Comparison of ENCODE assay signal across 16 mouse cellular contexts in genomic region chr9:55453366-55453765, GRCm38 (mm10).
"Had no signal": no experiment of that assay in that cellular context is flagged by ENCODE, and none has a peak within 500 bp of the region (broad histone marks: within the 10 kb centered on the region; RNA-seq: fewer than 3 reads in every experiment).

No protein-coding gene starts in this region.

- H3K27ac ChIP-seq: neural tube, embryonic 13.5 days; neural tube, embryonic 15.5 days; stomach, embryonic 15.5 days; stomach, postnatal 0 days had no signal

- H3K4me1 ChIP-seq: stomach, embryonic 15.5 days had no signal

- DNase-seq: retina, postnatal 1 day; right cerebral cortex, adult 18-20 months; right cerebral cortex, postnatal 14 days; right cerebral cortex, postnatal 25 days; right cerebral cortex, postnatal 4 days; spleen, adult 18-20 months; thymus, adult 18-20 months; thymus, adult 2 months; thymus, postnatal 14 days; thymus, postnatal 25 days; thymus, postnatal 36 days; thymus, postnatal 4 days had no signal

- H3K4me2 ChIP-seq: neural tube, embryonic 13.5 days; neural tube, embryonic 15.5 days; stomach, embryonic 15.5 days had no signal

- H3K27me3 ChIP-seq: neural tube, embryonic 13.5 days; neural tube, embryonic 15.5 days; stomach, embryonic 15.5 days had no signal

- H3K9me3 ChIP-seq: neural tube, embryonic 13.5 days; neural tube, embryonic 15.5 days; stomach, embryonic 15.5 days had no signal

- H3K4me3 ChIP-seq: neural tube, embryonic 13.5 days; neural tube, embryonic 15.5 days; stomach, embryonic 15.5 days had no signal

- H3K36me3 ChIP-seq: neural tube, embryonic 13.5 days; neural tube, embryonic 15.5 days; stomach, embryonic 15.5 days had no signal

- H3K9ac ChIP-seq: neural tube, embryonic 13.5 days; neural tube, embryonic 15.5 days; stomach, embryonic 15.5 days had no signal
